Mouse (Mus musculus) right cerebral cortex, postnatal 10 days (tissue): ENCODE results near the gene Spsb2.
"Not testable (repeated sequence)": the region's sequence is repeated elsewhere in the genome, so short reads cannot be mapped to it uniquely, and the experiment has no call there.

Source experiments
- DNase-seq, 2 experiments: peaks; one replicate each; pipeline ENCODE4 v3.0.0; 2021; ENCODE audit warnings: low spot score in 2 of 2

Spsb2 gene

GRCm38 (mm10) chr6:124802400-124802799 is 6.1 kb upstream of the Spsb2 start:
- DNase-seq, result not testable (repeated sequence)

- DNase-seq, result no peak
These were observed 5.4 kb upstream of the Spsb2 start for GRCm38 (mm10) chr6:124803061-124803460.

GRCm38 (mm10) chr6:124803691-124804090 is 4.8 kb upstream of the Spsb2 start:
- not testable (repeated sequence) for DNase-seq

- no peak for DNase-seq
These were observed 4.1 kb upstream of the Spsb2 start for GRCm38 (mm10) chr6:124804341-124804740.

- DNase-seq, result peak; percentile 98
These were observed 2.8 kb upstream of the Spsb2 start for GRCm38 (mm10) chr6:124805341-124806321.

- no peak for DNase-seq
These were observed 1.9 kb upstream of the Spsb2 start for GRCm38 (mm10) chr6:124806446-124807140.

- DNase-seq, result no peak
These were observed 1.1 kb upstream of the Spsb2 start for GRCm38 (mm10) chr6:124807366-124807765.

- no peak for DNase-seq
These were observed 489 bp upstream of the Spsb2 start for GRCm38 (mm10) chr6:124807986-124808357.

- DNase-seq, result peak; percentile 78 to 80
These were observed 752 bp downstream of the Spsb2 start for GRCm38 (mm10) chr6:124809052-124809774.

- peak in 1 of 2 experiments; percentile 49 for DNase-seq
These were observed 1.5 kb downstream of the Spsb2 start for GRCm38 (mm10) chr6:124809775-124810538.

- DNase-seq, result not testable (repeated sequence)
These were observed 2.3 kb downstream of the Spsb2 start for GRCm38 (mm10) chr6:124810566-124811402.

- DNase-seq, result no peak
These were observed 2.9 kb downstream of the Spsb2 start for GRCm38 (mm10) chr6:124811403-124811665.

- peak in 1 of 2 experiments; percentile 68 for DNase-seq
These were observed 3.5 kb downstream of the Spsb2 start for GRCm38 (mm10) chr6:124811701-124812560.

GRCm38 (mm10) chr6:124812848-124813247 is 4.4 kb downstream of the Spsb2 start:
- DNase-seq, result no peak

- peak; percentile 85 to 90 for DNase-seq
These were observed 5.0 kb downstream of the Spsb2 start for GRCm38 (mm10) chr6:124813496-124813895.

GRCm38 (mm10) chr6:124813933-124814332 is 5.5 kb downstream of the Spsb2 start, which contains the start of gene Tpi1:
Gene Tpi1 (minus strand): TSS chr6:124814296.
- peak; percentile 95 for DNase-seq

GRCm38 (mm10) chr6:124814448-124814847 is 6.0 kb downstream of the Spsb2 start:
- peak in 1 of 2 experiments; percentile 66 for DNase-seq

GRCm38 (mm10) chr6:124814858-124815774 is 6.7 kb downstream of the Spsb2 start:
- DNase-seq, result no peak
